Comparison of ENCODE assay signal across 22 mouse cellular contexts in the genomic region with DNA sequence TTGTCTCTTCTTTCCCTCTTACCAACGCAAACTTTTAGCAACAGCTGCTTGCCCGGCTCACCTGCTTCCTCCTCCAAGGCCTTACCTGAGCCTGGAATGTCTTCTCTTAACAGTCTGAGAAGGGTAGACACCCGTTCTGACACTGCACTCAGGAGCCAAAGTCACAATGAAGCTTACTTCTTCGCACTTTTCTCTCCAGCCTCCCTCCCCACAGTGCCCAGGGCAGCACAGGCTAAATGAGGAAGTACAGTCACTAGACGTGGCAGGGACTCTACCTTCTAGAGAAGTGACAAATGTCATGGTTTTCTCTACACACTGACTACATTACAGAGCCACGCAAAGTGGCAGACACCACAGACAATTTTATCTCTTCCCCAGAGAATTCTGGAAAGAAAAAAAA.
DNase-seq lines count a peak whose midpoint lies in the region; ATAC-seq and TF ChIP-seq lines count a peak whose summit lies in the region.
"Had no signal": no experiment of that assay in that cellular context is flagged by ENCODE, and none has a peak within 500 bp of the region (broad histone marks: within the 10 kb centered on the region; RNA-seq: fewer than 3 reads in every experiment).

No protein-coding gene starts in this region.

- no peaks in the 10 kb centered on the region for H3K4me1 ChIP-seq in lung, postnatal 0 days (ENCODE audit: insufficient read depth, low read depth, low read length)
- H3K4me1 ChIP-seq in CH12.LX (ENCODE audit: control insufficient read depth in 1 of 2, insufficient read depth in 2 of 2): peaks cover 11 to 42% of the 10 kb centered on the region in 2 experiments

- DNase-seq in lung, postnatal 0 days (ENCODE audit: low spot score): peak; percentile 21
- no peak for DNase-seq in lung, postnatal 14 days
- DNase-seq in CH12.LX (ENCODE audit: extremely low read depth): peak; percentile 84
- peak; percentile 3 for DNase-seq in splenic B cell, adult 2 months (ENCODE audit: low read depth, low spot score)
- DNase-seq in testis, postnatal 10 days (ENCODE audit: low spot score): no peak
- no peak for DNase-seq in adrenal gland, adult (ENCODE audit: inconsistent age in 2 of 2, low spot score in 1 of 2)
- DNase-seq: adrenal gland, adult 2 months; forebrain, postnatal 0 days; gastrocnemius, postnatal 25 days; kidney, adult 11 months; kidney, postnatal 4 days; layer of hippocampus, adult 9-11 months; left cerebral cortex, postnatal 4 days; lung, postnatal 10 days had no signal

- no peak overlapping the region for H3K4me3 ChIP-seq in lung, postnatal 0 days (ENCODE audit: low read depth, low read length)
- H3K4me3 ChIP-seq in CH12.LX (replicated peaks in 1 of 3; ENCODE audit: low read depth in 2 of 3, low read length in 2 of 3, poor library complexity in 1 of 3): no peak overlapping the region
- H3K4me3 ChIP-seq: forebrain, embryonic 10.5 days; hindbrain, embryonic 12.5 days; limb, embryonic 15.5 days; liver, embryonic 15.5 days; midbrain, embryonic 15.5 days had no signal

- H3K4me2 ChIP-seq in lung, postnatal 0 days (replicated peaks; ENCODE audit: low read depth, low read length): no peak overlapping the region
- H3K4me2 ChIP-seq in CH12.LX (ENCODE audit: insufficient read depth, low read depth, poor library complexity, severe bottlenecking): 0 out of 2 replicates have a peak overlapping the region, but pooled peaks have one; percentile 30
- H3K4me2 ChIP-seq: hindbrain, embryonic 12.5 days; limb, embryonic 15.5 days; liver, embryonic 15.5 days; midbrain, embryonic 15.5 days had no signal

- in situ Hi-C loops in CH12.LX (cut with MboI; ENCODE audit: low pct_ligation_motif_present, low pct_unique_long_range_greater_than_20kb, low sequenced_read_pairs): no loop called here

- no peaks in the 10 kb centered on the region for H3K27me3 ChIP-seq in lung, postnatal 0 days (replicated peaks; ENCODE audit: insufficient read depth, low read length)
- H3K27me3 ChIP-seq in CH12.LX (replicated peaks): no peaks in the 10 kb centered on the region
- H3K27me3 ChIP-seq in splenic B cell, adult 2 months (ENCODE audit: control insufficient read depth, insufficient read depth, low read length, poor library complexity, severe bottlenecking): no peaks in the 10 kb centered on the region
- H3K27me3 ChIP-seq: hindbrain, embryonic 12.5 days; limb, embryonic 15.5 days; midbrain, embryonic 15.5 days; Patski had no signal

- no peak for TF ChIP-seq POLR2A in CH12.LX (IDR thresholded peaks at IDR 0.05; ENCODE audit: low read depth, low read length)

- H3K9me3 ChIP-seq in lung, postnatal 0 days (ENCODE audit: low read length): no peaks in the 10 kb centered on the region
- H3K9me3 ChIP-seq in CH12.LX (replicated peaks; ENCODE audit: low read length): no peaks in the 10 kb centered on the region
- H3K9me3 ChIP-seq: hindbrain, embryonic 12.5 days; limb, embryonic 15.5 days; liver, embryonic 15.5 days; midbrain, embryonic 15.5 days had no signal

- no peak for TF ChIP-seq CTCF in lung, postnatal 0 days (IDR thresholded peaks at IDR 0.05)
- TF ChIP-seq CTCF in CH12.LX (conservative IDR thresholded peaks at IDR 0.05 in 1 of 2, IDR thresholded peaks at IDR 0.05 in 1 of 2; ENCODE audit: low read depth in 2 of 2, low read length in 2 of 2): no peak

- no peak overlapping the region for H3K9ac ChIP-seq in lung, postnatal 0 days (replicated peaks; ENCODE audit: low read depth)
- H3K9ac ChIP-seq in CH12.LX (ENCODE audit: insufficient read depth, low read depth): no peak overlapping the region
- H3K9ac ChIP-seq: forebrain, postnatal 0 days; hindbrain, embryonic 12.5 days; limb, embryonic 15.5 days; liver, embryonic 15.5 days; midbrain, embryonic 15.5 days had no signal

- H3K36me3 ChIP-seq in lung, postnatal 0 days (ENCODE audit: insufficient read depth, low read length): no peaks in the 10 kb centered on the region
- no peaks in the 10 kb centered on the region for H3K36me3 ChIP-seq in CH12.LX (replicated peaks in 1 of 2; ENCODE audit: control insufficient read depth in 1 of 2, insufficient read depth in 1 of 2, low read length in 1 of 2)
- H3K36me3 ChIP-seq in splenic B cell, adult 2 months (ENCODE audit: control insufficient read depth, insufficient read depth, low read length, poor library complexity, severe bottlenecking): no peaks in the 10 kb centered on the region
- H3K36me3 ChIP-seq: forebrain, embryonic 10.5 days; hindbrain, embryonic 12.5 days; limb, embryonic 15.5 days; liver, embryonic 15.5 days; midbrain, embryonic 15.5 days had no signal

- dilution Hi-C loops in CH12.LX (cut with MboI; ENCODE audit: extremely low pct_ligation_motif_present, extremely low pct_unique_long_range_greater_than_20kb, low sequenced_read_pairs): no loop called here

- no peak for TF ChIP-seq EP300 in lung, postnatal 0 days (IDR thresholded peaks at IDR 0.05)
- TF ChIP-seq EP300 in CH12.LX (IDR thresholded peaks at IDR 0.05; ENCODE audit: low read length): no peak

- 66% methylated on average over 6 of the region's 6 CpGs for WGBS in lung, postnatal 0 days

- H3K27ac ChIP-seq in lung, postnatal 0 days (ENCODE audit: low read length): no peak overlapping the region
- no peak overlapping the region for H3K27ac ChIP-seq in CH12.LX (ENCODE audit: insufficient read depth, low read depth)
- H3K27ac ChIP-seq: limb, embryonic 15.5 days; liver, embryonic 15.5 days; midbrain, embryonic 15.5 days had no signal

- ATAC-seq in lung, postnatal 0 days: no peak
- ATAC-seq in granulocyte monocyte progenitor cell, adult 5-6 weeks (replicated peaks; ENCODE audit: poor library complexity, severe bottlenecking): peak; percentile 72; the same call in 1 of the 2 replicates
- ATAC-seq: CD4-positive, CD25-positive, alpha-beta regulatory T cell, adult 4 months; forebrain, postnatal 0 days; Patski had no signal

- TF ChIP-seq RAD21 in CH12.LX (IDR thresholded peaks at IDR 0.05; ENCODE audit: low read depth, low read length): no peak

- H3K79me2 ChIP-seq in CH12.LX (replicated peaks; ENCODE audit: control insufficient read depth, extremely low read depth, insufficient read depth, poor library complexity, severe bottlenecking): no peaks in the 10 kb centered on the region

TF ChIP-seq in CH12.LX, 34 proteins besides CTCF, POLR2A, EP300 and RAD21:
- no peak for TF ChIP-seq CHD1 (IDR thresholded peaks at IDR 0.05; ENCODE audit: low read depth, low read length)
- TF ChIP-seq ZC3H11A (IDR thresholded peaks at IDR 0.05; ENCODE audit: low read depth, low read length): no peak
- peak; percentile 42; the same call in 1 of the 2 replicates for TF ChIP-seq MAX (IDR thresholded peaks at IDR 0.05; ENCODE audit: low read length)
- peak; percentile 76 for TF ChIP-seq ZNF384 (IDR thresholded peaks at IDR 0.05; ENCODE audit: low read depth, low read length)
- peak; percentile 63 for TF ChIP-seq ELF1 (IDR thresholded peaks at IDR 0.05; ENCODE audit: low read depth, low read length)
- TF ChIP-seq CHD2 (IDR thresholded peaks at IDR 0.05; ENCODE audit: low read length): no peak

Comparison
In these comparisons a context has a peak if more than half of its experiments do, and no peak if none do; other contexts are left out.
1. DNase-seq: peak in lung, postnatal 0 days (single experiment), CH12.LX (single experiment) and splenic B cell, adult 2 months (single experiment); none in lung, postnatal 14 days (single experiment), testis, postnatal 10 days (single experiment) and adrenal gland, adult (0 of 2).